Comparison of ENCODE assay signal across 14 mouse cellular contexts in genomic region chr7:67622151-67622550, GRCm38 (mm10).
"Had no signal": no experiment of that assay in that cellular context is flagged by ENCODE, and none has a peak within 500 bp of the region (broad histone marks: within the 10 kb centered on the region; RNA-seq: fewer than 3 reads in every experiment).

No protein-coding gene starts in this region.

- H3K4me3 ChIP-seq: kidney, embryonic 15.5 days; liver, embryonic 15.5 days; midbrain, embryonic 13.5 days; stomach, embryonic 15.5 days had no signal

- H3K36me3 ChIP-seq: kidney, embryonic 15.5 days; liver, embryonic 15.5 days; stomach, embryonic 15.5 days had no signal

- H3K27me3 ChIP-seq: kidney, embryonic 15.5 days; liver, embryonic 15.5 days; midbrain, embryonic 13.5 days; stomach, embryonic 15.5 days had no signal

- DNase-seq: kidney, postnatal 36 days; layer of hippocampus, adult 9-11 months; layer of hippocampus, postnatal 36 days; lung, adult 2 months; lung, postnatal 36 days; right cerebral cortex, postnatal 14 days; thymus, adult 2 months; thymus, postnatal 25 days had no signal

- H3K9ac ChIP-seq: kidney, embryonic 15.5 days; liver, embryonic 15.5 days; midbrain, embryonic 13.5 days; stomach, embryonic 15.5 days had no signal

- ATAC-seq: lung, postnatal 0 days; midbrain, embryonic 13.5 days had no signal

- H3K9me3 ChIP-seq: kidney, embryonic 15.5 days; liver, embryonic 15.5 days; midbrain, embryonic 13.5 days; stomach, embryonic 15.5 days had no signal

- H3K27ac ChIP-seq: kidney, embryonic 15.5 days; liver, embryonic 15.5 days; midbrain, embryonic 13.5 days; stomach, embryonic 15.5 days had no signal

- H3K4me2 ChIP-seq: kidney, embryonic 15.5 days; liver, embryonic 11.5 days; liver, embryonic 15.5 days; midbrain, embryonic 13.5 days; stomach, embryonic 15.5 days had no signal

- H3K4me1 ChIP-seq: liver, embryonic 15.5 days; midbrain, embryonic 13.5 days; stomach, embryonic 15.5 days had no signal
